Mouse (Mus musculus): Measurements from ENCODE around the gene Asxl2. TPM values are rescaled to one million over a fixed set of nuclear protein-coding genes. Genes with fewer than 3 reads are reported as not detected.

The Asxl2 gene
- 24.1 and 25.6 TPM in 2 replicates for polyA plus RNA-seq (2014; fragmentation: Nextera tagmentation; extraction: Ambion mirVana)

- under 1% methylated on average over 53 of the region's 53 CpGs for WGBS
- ATAC-seq (ENCODE audit: insufficient number of reproducible peaks, insufficient read depth, low FRiP score, low read depth): peak; percentile 95
Measured at GRCm38 (mm10) chr12:3426530-3427034, at the start of gene Asxl2. Gene Asxl2, plus strand, starts transcription at chr12:3426857.

GRCm38 (mm10) chr12:3377190-3377589, 49.5 kb upstream of the Asxl2 start:
- no peak for ATAC-seq (ENCODE audit: insufficient number of reproducible peaks, insufficient read depth, low FRiP score, low read depth)
- Histone ChIP-seq H3K9me3 (ENCODE audit: control insufficient read depth, low read depth, low read length) (no peaks in the 10 kb centered on the region), H3K4me2 (replicated peaks; ENCODE audit: low read depth, low read length) (no peak overlapping the region), H3K36me3 (ENCODE audit: control insufficient read depth, insufficient read depth, low read length) (no peaks in the 10 kb centered on the region; the same call in 1 of the 2 replicates), H3K9ac (replicated peaks; ENCODE audit: low read depth, low read length) (no peak overlapping the region), H3K27me3 (ENCODE audit: control insufficient read depth, insufficient read depth, low read length) (no peaks in the 10 kb centered on the region), H3K4me1 (ENCODE audit: control insufficient read depth, insufficient read depth, low read length) (no peaks in the 10 kb centered on the region), H3K4me3 (ENCODE audit: low read depth, low read length) (no peak overlapping the region), H3K27ac (ENCODE audit: low read length) (no peak overlapping the region)
- 17% methylated on average over 3 of the region's 3 CpGs for WGBS

More at GRCm38 (mm10) chr12:3426530-3427034, at the start of gene Asxl2:
- H3K4me2 ChIP-seq (replicated peaks; ENCODE audit: low read depth, low read length): peak within 1 kb of the TSS; percentile 70
- no peaks in the 10 kb centered on the region for H3K27me3 ChIP-seq (ENCODE audit: control insufficient read depth, insufficient read depth, low read length)
- peaks cover 4% of the 10 kb centered on the region; the same call in 1 of the 2 replicates for H3K4me1 ChIP-seq (ENCODE audit: control insufficient read depth, insufficient read depth, low read length)
- H3K9ac ChIP-seq (replicated peaks; ENCODE audit: low read depth, low read length): peak within 1 kb of the TSS; percentile 89
- H3K36me3 ChIP-seq (ENCODE audit: control insufficient read depth, insufficient read depth, low read length): no peaks in the 10 kb centered on the region
- no peaks in the 10 kb centered on the region for H3K9me3 ChIP-seq (ENCODE audit: control insufficient read depth, low read depth, low read length)
- H3K4me3 ChIP-seq (ENCODE audit: low read depth, low read length): peak within 1 kb of the TSS; percentile 94
- peak within 1 kb of the TSS; percentile 94 for H3K27ac ChIP-seq (ENCODE audit: low read length)

- peaks cover 3% of the 10 kb centered on the region; the same call in 1 of the 2 replicates for H3K36me3 ChIP-seq (ENCODE audit: control insufficient read depth, insufficient read depth, low read length)
- H3K27me3 ChIP-seq (ENCODE audit: control insufficient read depth, insufficient read depth, low read length): no peaks in the 10 kb centered on the region
- 67% methylated on average over 5 of the region's 5 CpGs for WGBS
- ATAC-seq (ENCODE audit: insufficient number of reproducible peaks, insufficient read depth, low FRiP score, low read depth): no peak
- no peak overlapping the region for H3K9ac ChIP-seq (replicated peaks; ENCODE audit: low read depth, low read length)
- H3K4me3 ChIP-seq (ENCODE audit: low read depth, low read length): no peak overlapping the region
- H3K27ac ChIP-seq (ENCODE audit: low read length): no peak overlapping the region
- no peaks in the 10 kb centered on the region for H3K4me1 ChIP-seq (ENCODE audit: control insufficient read depth, insufficient read depth, low read length)
- H3K4me2 ChIP-seq (replicated peaks; ENCODE audit: low read depth, low read length): no peak overlapping the region
- H3K9me3 ChIP-seq (ENCODE audit: control insufficient read depth, low read depth, low read length): no peaks in the 10 kb centered on the region
Measured at GRCm38 (mm10) chr12:3377755-3378154, 48.9 kb upstream of the Asxl2 start.

GRCm38 (mm10) chr12:3384860-3385259, 41.8 kb upstream of the Asxl2 start:
- Histone ChIP-seq H3K27ac (ENCODE audit: low read length) (no peak overlapping the region), H3K4me1 (ENCODE audit: control insufficient read depth, insufficient read depth, low read length) (no peaks in the 10 kb centered on the region), H3K4me3 (ENCODE audit: low read depth, low read length) (no peak overlapping the region), H3K9me3 (ENCODE audit: control insufficient read depth, low read depth, low read length) (no peaks in the 10 kb centered on the region), H3K9ac (replicated peaks; ENCODE audit: low read depth, low read length) (no peak overlapping the region), H3K27me3 (ENCODE audit: control insufficient read depth, insufficient read depth, low read length) (no peaks in the 10 kb centered on the region), H3K4me2 (replicated peaks; ENCODE audit: low read depth, low read length) (no peak overlapping the region), H3K36me3 (ENCODE audit: control insufficient read depth, insufficient read depth, low read length) (peaks cover 15% of the 10 kb centered on the region; the same call in 1 of the 2 replicates)
- WGBS: 66% methylated on average over 1 of the region's 1 CpGs
- no peak for ATAC-seq (ENCODE audit: insufficient number of reproducible peaks, insufficient read depth, low FRiP score, low read depth)

- no peaks in the 10 kb centered on the region for H3K27me3 ChIP-seq (ENCODE audit: control insufficient read depth, insufficient read depth, low read length)
- H3K4me3 ChIP-seq (ENCODE audit: low read depth, low read length): no peak overlapping the region
- no peaks in the 10 kb centered on the region for H3K9me3 ChIP-seq (ENCODE audit: control insufficient read depth, low read depth, low read length)
- peaks cover 15% of the 10 kb centered on the region; the same call in 1 of the 2 replicates for H3K36me3 ChIP-seq (ENCODE audit: control insufficient read depth, insufficient read depth, low read length)
- no peaks in the 10 kb centered on the region for H3K4me1 ChIP-seq (ENCODE audit: control insufficient read depth, insufficient read depth, low read length)
- no peak overlapping the region for H3K4me2 ChIP-seq (replicated peaks; ENCODE audit: low read depth, low read length)
- no peak overlapping the region for H3K27ac ChIP-seq (ENCODE audit: low read length)
- no peak for ATAC-seq (ENCODE audit: insufficient number of reproducible peaks, insufficient read depth, low FRiP score, low read depth)
- WGBS: 87% methylated on average over 6 of the region's 6 CpGs
- H3K9ac ChIP-seq (replicated peaks; ENCODE audit: low read depth, low read length): no peak overlapping the region
Measured at GRCm38 (mm10) chr12:3385271-3385670, 41.4 kb upstream of the Asxl2 start.

GRCm38 (mm10) chr12:3385940-3386339, 40.7 kb upstream of the Asxl2 start:
- H3K9me3 ChIP-seq (ENCODE audit: control insufficient read depth, low read depth, low read length): no peaks in the 10 kb centered on the region
- H3K4me2 ChIP-seq (replicated peaks; ENCODE audit: low read depth, low read length): no peak overlapping the region
- ATAC-seq (ENCODE audit: insufficient number of reproducible peaks, insufficient read depth, low FRiP score, low read depth): no peak
- H3K4me1 ChIP-seq (ENCODE audit: control insufficient read depth, insufficient read depth, low read length): no peaks in the 10 kb centered on the region
- no peak overlapping the region for H3K9ac ChIP-seq (replicated peaks; ENCODE audit: low read depth, low read length)
- H3K36me3 ChIP-seq (ENCODE audit: control insufficient read depth, insufficient read depth, low read length): peaks cover 15% of the 10 kb centered on the region; the same call in 1 of the 2 replicates
- WGBS: 87% methylated on average over 10 of the region's 10 CpGs
- H3K4me3 ChIP-seq (ENCODE audit: low read depth, low read length): no peak overlapping the region
- H3K27me3 ChIP-seq (ENCODE audit: control insufficient read depth, insufficient read depth, low read length): no peaks in the 10 kb centered on the region
- H3K27ac ChIP-seq (ENCODE audit: low read length): no peak overlapping the region

GRCm38 (mm10) chr12:3387891-3388290, 38.8 kb upstream of the Asxl2 start:
- Histone ChIP-seq H3K4me1 (ENCODE audit: control insufficient read depth, insufficient read depth, low read length) (no peaks in the 10 kb centered on the region), H3K4me2 (replicated peaks; ENCODE audit: low read depth, low read length) (no peak overlapping the region), H3K27ac (ENCODE audit: low read length) (no peak overlapping the region), H3K9ac (replicated peaks; ENCODE audit: low read depth, low read length) (no peak overlapping the region), H3K4me3 (ENCODE audit: low read depth, low read length) (no peak overlapping the region), H3K27me3 (ENCODE audit: control insufficient read depth, insufficient read depth, low read length) (no peaks in the 10 kb centered on the region), H3K36me3 (ENCODE audit: control insufficient read depth, insufficient read depth, low read length) (peaks cover 11% of the 10 kb centered on the region; the same call in 1 of the 2 replicates), H3K9me3 (ENCODE audit: control insufficient read depth, low read depth, low read length) (no peaks in the 10 kb centered on the region)
- ATAC-seq (ENCODE audit: insufficient number of reproducible peaks, insufficient read depth, low FRiP score, low read depth): no peak
- 94% methylated on average over 16 of the region's 16 CpGs for WGBS

GRCm38 (mm10) chr12:3389394-3389793, 37.3 kb upstream of the Asxl2 start:
- 92% methylated on average over 12 of the region's 12 CpGs for WGBS
- no peaks in the 10 kb centered on the region for H3K4me1 ChIP-seq (ENCODE audit: control insufficient read depth, insufficient read depth, low read length)
- H3K9ac ChIP-seq (replicated peaks; ENCODE audit: low read depth, low read length): no peak overlapping the region
- H3K4me2 ChIP-seq (replicated peaks; ENCODE audit: low read depth, low read length): no peak overlapping the region
- ATAC-seq (ENCODE audit: insufficient number of reproducible peaks, insufficient read depth, low FRiP score, low read depth): no peak
- peaks cover 11% of the 10 kb centered on the region; the same call in 1 of the 2 replicates for H3K36me3 ChIP-seq (ENCODE audit: control insufficient read depth, insufficient read depth, low read length)
- no peaks in the 10 kb centered on the region for H3K9me3 ChIP-seq (ENCODE audit: control insufficient read depth, low read depth, low read length)
- H3K27ac ChIP-seq (ENCODE audit: low read length): no peak overlapping the region
- no peaks in the 10 kb centered on the region for H3K27me3 ChIP-seq (ENCODE audit: control insufficient read depth, insufficient read depth, low read length)
- H3K4me3 ChIP-seq (ENCODE audit: low read depth, low read length): no peak overlapping the region

GRCm38 (mm10) chr12:3390071-3390470, 36.6 kb upstream of the Asxl2 start:
- peaks cover 15% of the 10 kb centered on the region; the same call in 1 of the 2 replicates for H3K36me3 ChIP-seq (ENCODE audit: control insufficient read depth, insufficient read depth, low read length)
- no peak overlapping the region for H3K27ac ChIP-seq (ENCODE audit: low read length)
- ATAC-seq (ENCODE audit: insufficient number of reproducible peaks, insufficient read depth, low FRiP score, low read depth): no peak
- no peak overlapping the region for H3K4me3 ChIP-seq (ENCODE audit: low read depth, low read length)
- WGBS: 89% methylated on average over 2 of the region's 2 CpGs
- no peak overlapping the region for H3K9ac ChIP-seq (replicated peaks; ENCODE audit: low read depth, low read length)
- H3K9me3 ChIP-seq (ENCODE audit: control insufficient read depth, low read depth, low read length): no peaks in the 10 kb centered on the region
- no peak overlapping the region for H3K4me2 ChIP-seq (replicated peaks; ENCODE audit: low read depth, low read length)
- no peaks in the 10 kb centered on the region for H3K4me1 ChIP-seq (ENCODE audit: control insufficient read depth, insufficient read depth, low read length)
- no peaks in the 10 kb centered on the region for H3K27me3 ChIP-seq (ENCODE audit: control insufficient read depth, insufficient read depth, low read length)

Data from stomach, embryonic 14.5 days (tissue).